Mouse (Mus musculus): ENCODE measurements at regions not wholly inside any gene's neighbourhood (a gene's known extent, or its start where the extent isn't known, plus 50 kb on each side); places are given as distances from the start of the nearest gene placed in this dataset.

DNA sequence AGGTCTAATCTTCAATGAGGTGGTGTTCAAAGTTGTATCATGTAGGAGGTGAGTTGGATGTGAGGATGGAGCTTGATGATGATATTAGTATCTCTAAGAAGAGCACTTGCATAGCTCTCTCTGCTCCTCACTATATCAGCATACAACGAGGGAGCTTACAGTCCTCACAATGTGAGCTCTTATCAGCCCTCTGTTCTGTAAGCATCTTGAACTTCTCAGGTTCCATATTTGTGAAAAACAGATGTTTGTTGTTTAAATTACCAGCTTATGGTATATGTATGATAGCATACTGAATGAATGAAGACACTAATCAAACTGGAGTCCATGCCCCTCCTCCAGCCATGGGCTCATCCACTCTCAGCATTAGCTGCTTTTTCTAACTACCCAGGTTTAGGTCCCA, 262.5 kb upstream of the Cobl start:
- Histone ChIP-seq H3K4me1 (ENCODE audit: control insufficient read depth in 1 of 2, insufficient read depth in 2 of 2) (no peaks in the 10 kb centered on the region), H3K27ac (ENCODE audit: insufficient read depth, low read depth) (no peak overlapping the region), H3K27me3 (replicated peaks) (no peaks in the 10 kb centered on the region), H3K36me3 (replicated peaks in 1 of 2; ENCODE audit: control insufficient read depth in 1 of 2, insufficient read depth in 1 of 2, low read length in 1 of 2) (no peaks in the 10 kb centered on the region), H3K4me3 (replicated peaks in 1 of 3; ENCODE audit: low read depth in 2 of 3, low read length in 2 of 3, poor library complexity in 1 of 3) (no peak overlapping the region), H3K9me3 (replicated peaks; ENCODE audit: low read length) (peaks cover 50% of the 10 kb centered on the region), H3K4me2 (ENCODE audit: insufficient read depth, low read depth, poor library complexity, severe bottlenecking) (no peak overlapping the region), H3K9ac (ENCODE audit: insufficient read depth, low read depth) (no peak overlapping the region), H3K79me2 (replicated peaks; ENCODE audit: control insufficient read depth, extremely low read depth, insufficient read depth, poor library complexity, severe bottlenecking) (no peaks in the 10 kb centered on the region)
- in situ Hi-C loops (cut with MboI; ENCODE audit: low pct_ligation_motif_present, low pct_unique_long_range_greater_than_20kb, low sequenced_read_pairs) (no loop called here), dilution Hi-C loops (cut with MboI; ENCODE audit: extremely low pct_ligation_motif_present, extremely low pct_unique_long_range_greater_than_20kb, low sequenced_read_pairs) (no loop called here)
- DNase-seq (ENCODE audit: extremely low read depth): no peak
- no peak for TF ChIP-seq NRF1 (IDR thresholded peaks at IDR 0.05; ENCODE audit: low read depth, low read length)
- TF ChIP-seq POLR2AphosphoS2 (IDR thresholded peaks at IDR 0.05; ENCODE audit: low read depth, low read length): no peak
- TF ChIP-seq MAX (IDR thresholded peaks at IDR 0.05; ENCODE audit: low read length): no peak

- Histone ChIP-seq H3K79me2 (replicated peaks; ENCODE audit: control insufficient read depth, extremely low read depth, insufficient read depth, poor library complexity, severe bottlenecking) (no peaks in the 10 kb centered on the region), H3K27ac (ENCODE audit: insufficient read depth, low read depth) (no peak overlapping the region), H3K9me3 (replicated peaks; ENCODE audit: low read length) (peaks cover 50% of the 10 kb centered on the region), H3K4me2 (ENCODE audit: insufficient read depth, low read depth, poor library complexity, severe bottlenecking) (no peak overlapping the region), H3K9ac (ENCODE audit: insufficient read depth, low read depth) (no peak overlapping the region), H3K4me3 (replicated peaks in 1 of 3; ENCODE audit: low read depth in 2 of 3, low read length in 2 of 3, poor library complexity in 1 of 3) (no peak overlapping the region), H3K36me3 (replicated peaks in 1 of 2; ENCODE audit: control insufficient read depth in 1 of 2, insufficient read depth in 1 of 2, low read length in 1 of 2) (no peaks in the 10 kb centered on the region), H3K4me1 (ENCODE audit: control insufficient read depth in 1 of 2, insufficient read depth in 2 of 2) (no peaks in the 10 kb centered on the region), H3K27me3 (replicated peaks) (no peaks in the 10 kb centered on the region)
- dilution Hi-C loops (cut with MboI; ENCODE audit: extremely low pct_ligation_motif_present, extremely low pct_unique_long_range_greater_than_20kb, low sequenced_read_pairs): no loop called here
- DNase-seq (ENCODE audit: extremely low read depth): no peak
- TF ChIP-seq JUND (conservative IDR thresholded peaks at IDR 0.05; ENCODE audit: low read depth, low read length) (no peak), USF2 (conservative IDR thresholded peaks at IDR 0.05; ENCODE audit: low read depth, low read length) (no peak), POLR2A (IDR thresholded peaks at IDR 0.05; ENCODE audit: low read depth, low read length) (no peak)
- in situ Hi-C loops (cut with MboI; ENCODE audit: low pct_ligation_motif_present, low pct_unique_long_range_greater_than_20kb, low sequenced_read_pairs): no loop called here
Observed at GRCm38 (mm10) chr11:12726492-12726891, 261.7 kb upstream of the Cobl start.

GRCm38 (mm10) chr11:12722320-12722719, 257.6 kb upstream of the Cobl start:
- Histone ChIP-seq H3K27me3 (replicated peaks) (no peaks in the 10 kb centered on the region), H3K4me2 (ENCODE audit: insufficient read depth, low read depth, poor library complexity, severe bottlenecking) (no peak overlapping the region), H3K9ac (ENCODE audit: insufficient read depth, low read depth) (no peak overlapping the region), H3K79me2 (replicated peaks; ENCODE audit: control insufficient read depth, extremely low read depth, insufficient read depth, poor library complexity, severe bottlenecking) (no peaks in the 10 kb centered on the region), H3K9me3 (replicated peaks; ENCODE audit: low read length) (peaks cover 51% of the 10 kb centered on the region), H3K36me3 (replicated peaks in 1 of 2; ENCODE audit: control insufficient read depth in 1 of 2, insufficient read depth in 1 of 2, low read length in 1 of 2) (no peaks in the 10 kb centered on the region), H3K4me1 (ENCODE audit: control insufficient read depth in 1 of 2, insufficient read depth in 2 of 2) (no peaks in the 10 kb centered on the region), H3K27ac (ENCODE audit: insufficient read depth, low read depth) (no peak overlapping the region), H3K4me3 (replicated peaks in 1 of 3; ENCODE audit: low read depth in 2 of 3, low read length in 2 of 3, poor library complexity in 1 of 3) (no peak overlapping the region)
- no peak for DNase-seq (ENCODE audit: extremely low read depth)
- in situ Hi-C loops (cut with MboI; ENCODE audit: low pct_ligation_motif_present, low pct_unique_long_range_greater_than_20kb, low sequenced_read_pairs) (no loop called here), dilution Hi-C loops (cut with MboI; ENCODE audit: extremely low pct_ligation_motif_present, extremely low pct_unique_long_range_greater_than_20kb, low sequenced_read_pairs) (no loop called here)
- TF ChIP-seq POLR2A (IDR thresholded peaks at IDR 0.05; ENCODE audit: low read depth, low read length) (no peak), CTCF (conservative IDR thresholded peaks at IDR 0.05 in 1 of 2, IDR thresholded peaks at IDR 0.05 in 1 of 2; ENCODE audit: low read depth in 2 of 2, low read length in 2 of 2) (no peak), MYC (IDR thresholded peaks at IDR 0.05; ENCODE audit: low read depth, low read length) (no peak), MAZ (IDR thresholded peaks at IDR 0.05; ENCODE audit: low read depth, low read length) (no peak), ELF1 (IDR thresholded peaks at IDR 0.05; ENCODE audit: low read depth, low read length) (no peak), RCOR1 (conservative IDR thresholded peaks at IDR 0.05; ENCODE audit: low read depth, low read length) (no peak), MAX (IDR thresholded peaks at IDR 0.05; ENCODE audit: low read length) (no peak)

Data from CH12.LX (cell line).